Mouse (Mus musculus) mouse embryonic stem cell (cell line): ENCODE measurements at regions not wholly inside any gene's neighbourhood (a gene's known extent, or its start where the extent isn't known, plus 50 kb on each side); places are given as distances from the start of the nearest gene placed in this dataset.

Experiments
- in situ Hi-C, 2 experiments: fragments of 300-500 bp; cut with MboI; formaldehyde crosslinking; loops; 1 replicate in 1 of 2; 3 replicates in 1 of 2; pipeline ENCODE4 v1.14.3; 2019 to 2020; ENCODE audit warnings: low sequenced_read_pairs in 2 of 2, low pct_unique_long_range_greater_than_20kb in 1 of 2, mixed read lengths in 1 of 2; ENCODE audit not compliant: unreplicated experiment in 1 of 2

DNA sequence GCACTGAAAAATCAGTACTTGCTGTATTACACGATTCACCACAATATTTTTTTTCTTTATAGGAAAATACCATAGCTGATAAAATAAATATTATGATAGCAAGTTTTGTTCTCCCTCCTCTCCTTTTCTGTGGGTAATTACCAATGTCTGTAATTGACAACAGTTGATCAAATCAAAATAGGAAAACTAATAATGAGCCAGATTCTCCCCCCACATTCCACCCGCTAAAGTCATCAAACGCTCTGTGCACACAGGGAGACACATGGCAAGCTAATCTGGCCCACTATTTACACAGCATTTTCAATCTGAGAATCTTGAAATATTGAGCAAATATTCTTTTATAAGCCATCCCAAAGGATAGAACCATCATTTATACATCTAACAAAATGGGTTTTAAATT lies 659.2 kb upstream of the Acvr2a start:
- in situ Hi-C loops: no loop called here

DNA sequence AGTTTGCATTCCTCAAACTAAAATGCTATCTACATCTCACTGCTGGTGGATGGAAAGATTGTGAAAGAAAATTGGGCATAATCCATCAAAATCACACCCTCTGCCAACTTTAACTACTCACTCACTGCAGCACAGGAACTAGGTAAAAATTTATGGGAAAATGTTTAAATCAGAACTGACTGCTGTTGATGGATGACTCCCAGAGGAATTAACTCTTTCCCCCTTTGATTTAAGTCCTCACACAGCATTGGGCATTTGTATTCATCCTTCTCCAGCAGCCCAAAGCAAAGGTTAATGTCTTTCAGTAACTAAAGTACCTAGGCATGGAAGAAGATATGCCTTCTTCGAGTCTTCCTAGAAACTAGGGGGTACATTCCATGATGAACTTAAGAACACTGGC lies 641.3 kb upstream of the Acvr2a start:
- in situ Hi-C loops: no loop called here

DNA sequence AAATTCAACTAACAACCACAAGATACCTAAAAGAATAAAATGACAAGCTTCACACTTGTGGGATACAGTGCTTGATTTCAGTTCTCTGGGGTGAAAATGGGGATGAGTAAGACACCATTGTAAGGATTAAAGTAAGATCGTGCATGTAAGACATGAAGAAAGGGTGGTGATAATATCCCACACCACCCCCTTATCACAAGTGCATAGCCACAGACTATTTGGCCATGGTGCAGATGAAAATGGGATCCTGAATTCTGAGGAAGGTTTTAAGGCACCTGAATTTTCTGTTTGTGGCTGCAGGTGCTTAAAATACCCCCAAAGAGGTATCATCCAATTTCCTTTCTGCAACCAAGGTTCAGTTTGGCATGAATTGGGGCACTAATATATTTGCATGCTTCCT lies 627.7 kb upstream of the Acvr2a start:
- in situ Hi-C loops: no loop called here

DNA sequence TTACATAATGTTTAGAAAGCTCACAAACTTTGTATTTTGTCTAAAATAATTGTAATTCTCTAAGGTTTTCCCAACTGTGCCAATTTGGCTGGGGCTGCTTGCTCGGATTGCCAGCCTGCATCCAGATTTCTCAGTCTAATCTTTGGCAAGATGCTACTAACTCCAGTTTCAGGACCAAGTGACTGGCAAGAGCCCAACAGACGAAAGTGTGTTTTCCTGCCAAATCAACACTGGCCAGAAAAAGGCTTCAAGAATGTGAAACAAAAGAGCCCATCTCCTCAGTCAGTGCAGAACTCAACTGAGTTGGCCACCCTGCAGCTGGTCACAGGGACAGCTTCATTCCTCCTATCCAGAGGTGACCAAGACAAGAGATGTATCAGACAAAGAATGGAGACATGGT lies 627.3 kb upstream of the Acvr2a start:
- in situ Hi-C loops: no loop called here

DNA sequence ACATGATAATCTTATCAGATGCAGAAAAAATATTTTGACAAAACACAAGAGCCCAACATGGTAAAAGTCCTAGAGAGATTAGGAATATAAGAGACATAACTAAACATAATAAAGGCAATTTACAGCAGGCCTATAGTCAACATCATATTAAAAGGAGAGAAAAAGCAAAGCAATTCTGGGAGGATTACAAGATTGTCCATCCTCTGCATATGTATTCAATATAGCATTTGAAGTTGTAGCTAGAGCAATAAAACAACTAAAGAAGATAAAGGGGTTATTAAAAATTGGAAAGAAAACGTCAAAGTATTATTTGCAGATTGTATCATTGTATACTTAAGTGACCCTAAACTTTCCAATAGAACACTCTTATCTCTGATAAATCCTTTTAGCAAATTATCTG lies 602.1 kb upstream of the Acvr2a start:
- in situ Hi-C loops: no loop called here

DNA sequence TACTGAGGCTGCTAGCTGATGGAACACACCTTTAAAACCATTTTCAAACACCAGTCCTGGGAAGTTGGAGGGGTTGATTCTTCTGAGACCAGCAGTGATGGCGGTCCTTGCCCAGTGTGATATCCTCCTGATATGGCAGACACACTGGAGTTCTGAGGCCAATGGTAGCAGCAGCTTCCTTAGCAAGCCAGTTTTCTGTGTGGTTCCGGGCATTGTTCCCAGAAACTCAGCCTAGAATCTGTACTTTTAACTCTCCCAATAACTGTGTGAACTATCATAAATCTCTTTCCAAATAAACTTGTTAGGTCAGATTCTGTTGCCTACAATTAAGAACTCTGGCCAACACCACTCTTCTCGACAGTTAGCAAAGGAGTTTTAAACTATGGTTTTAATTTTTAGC lies 593.1 kb upstream of the Acvr2a start:
- in situ Hi-C loops: no loop called here

DNA sequence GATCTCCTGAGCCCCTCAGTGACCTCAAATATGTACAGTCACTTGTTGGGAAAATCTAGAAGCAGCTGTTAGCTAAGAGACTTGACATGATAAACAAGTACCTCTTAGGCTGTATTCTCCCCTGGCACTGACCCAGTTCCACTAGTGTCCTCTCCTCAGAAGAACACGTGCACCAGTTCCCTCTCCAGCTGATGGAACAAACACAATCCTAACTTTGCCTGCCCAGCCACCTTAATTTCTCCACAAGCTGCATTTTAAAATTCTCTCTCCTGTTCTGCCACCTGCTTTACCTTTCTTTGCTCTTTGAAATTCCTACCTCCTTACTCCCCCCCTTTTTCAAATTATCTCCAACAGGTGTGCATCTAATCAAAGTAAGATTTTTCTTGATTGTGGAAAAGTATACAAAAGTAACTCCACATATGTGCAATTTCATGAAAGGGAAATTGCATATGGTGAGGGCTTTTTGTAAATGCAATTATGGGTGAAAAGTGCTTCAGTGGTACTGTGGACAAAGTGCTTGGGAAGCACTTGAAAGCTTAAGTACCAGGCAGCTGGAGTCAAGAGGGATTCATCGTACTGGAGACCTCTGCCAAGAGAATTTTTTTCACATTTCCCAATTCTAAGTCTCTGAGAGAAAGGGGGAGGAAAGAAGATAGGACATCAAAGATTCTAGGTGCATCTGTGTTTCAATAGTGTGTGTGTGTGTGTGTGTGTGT lies 590.7 kb upstream of the Acvr2a start:
- in situ Hi-C loops: no loop called here

DNA sequence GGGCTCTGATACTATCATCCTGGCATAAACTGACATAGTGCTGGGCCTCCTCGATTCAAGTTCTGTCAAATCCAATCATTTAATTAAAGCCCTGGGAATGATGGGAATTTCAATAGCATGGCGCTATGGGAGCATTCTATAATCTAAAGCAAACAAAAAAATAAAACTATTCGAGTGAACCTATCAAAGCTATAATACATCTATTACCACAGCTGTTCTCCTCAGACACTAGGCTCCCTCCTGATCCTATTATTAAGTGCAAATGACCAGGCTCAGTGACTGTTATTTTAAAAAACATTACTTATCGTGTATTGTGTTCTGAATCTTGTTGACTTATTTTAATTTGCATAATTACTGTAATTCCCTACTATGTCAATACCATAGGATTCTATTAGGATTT lies 563.7 kb upstream of the Acvr2a start:
- in situ Hi-C loops: no loop called here

DNA sequence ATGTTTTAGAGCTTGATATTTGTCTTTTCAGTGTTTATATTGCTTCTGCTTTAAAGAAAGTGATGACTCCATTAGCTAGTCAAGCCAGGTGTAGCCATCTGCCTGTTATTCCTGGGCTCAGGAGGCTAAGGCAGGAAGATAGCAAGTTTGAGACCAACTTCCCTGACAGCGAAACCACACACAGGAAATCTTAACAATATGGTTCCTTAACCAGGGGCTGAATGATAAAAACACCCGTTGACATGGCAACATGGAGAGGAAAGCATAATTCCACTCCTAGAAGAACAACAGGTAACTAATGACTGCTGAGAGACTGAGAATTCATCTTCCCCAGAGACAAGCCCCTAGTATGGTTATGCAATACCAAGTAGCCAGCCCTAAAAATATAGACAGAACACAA lies 553.6 kb upstream of the Acvr2a start:
- in situ Hi-C loops: no loop called here
